Mouse (Mus musculus) heart, postnatal 0 days (tissue): Measurements from ENCODE around the gene Phgr1.

Experiments used
- CTCF ChIP-seq: IDR thresholded peaks from 2 replicates; pipeline ENCODE4 v1.5.1; 2016; ENCODE audit warnings: antibody characterized with exemption, control low read depth, low read depth
- EP300 ChIP-seq: IDR thresholded peaks from 2 replicates; pipeline ENCODE4 v1.6.1; 2016; ENCODE audit warnings: antibody characterized with exemption, low read depth

DNA sequence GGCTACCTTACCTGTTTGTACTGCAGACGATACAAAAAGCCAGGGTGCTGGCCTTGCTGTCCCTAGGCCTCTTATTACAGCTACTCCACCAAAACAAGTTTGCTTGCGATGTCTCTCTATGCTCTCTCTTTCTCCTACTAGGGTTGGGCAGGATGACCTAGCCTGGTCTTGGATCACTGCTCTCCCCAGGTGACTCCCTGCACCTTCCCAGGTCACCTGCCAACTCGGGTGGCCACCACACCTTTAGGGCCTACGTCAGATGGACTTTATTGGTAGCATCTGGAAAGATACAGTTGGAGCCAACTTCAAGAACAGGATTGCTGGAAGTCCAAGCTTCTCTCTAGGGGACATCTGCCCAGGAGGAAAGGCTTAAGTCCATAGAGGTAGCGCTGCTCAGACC is 7.7 kb upstream of the Phgr1 start:
- TF ChIP-seq CTCF, result no peak
- TF ChIP-seq EP300, result no peak
